Mouse (Mus musculus): Measurements from ENCODE around the gene Trim34b. TPM values are rescaled to one million over a fixed set of nuclear protein-coding genes. Genes with fewer than 3 reads are reported as not detected.

Trim34b gene
- polyA plus RNA-seq (2015; fragmentation: Nextera tagmentation; extraction: Ambion mirVana), result 0.11 and 0.25 TPM in 2 replicates

GRCm38 (mm10) chr7:104329171-104329570 is at the start of gene Trim34b:
Gene Trim34b, plus strand, starts transcription at chr7:104329471.

GRCm38 (mm10) chr7:104287576-104288443 is 41.5 kb upstream of the Trim34b start, which contains the start of gene Trim5:
Gene Trim5, minus strand, starts transcription at chr7:104288094.

DNA sequence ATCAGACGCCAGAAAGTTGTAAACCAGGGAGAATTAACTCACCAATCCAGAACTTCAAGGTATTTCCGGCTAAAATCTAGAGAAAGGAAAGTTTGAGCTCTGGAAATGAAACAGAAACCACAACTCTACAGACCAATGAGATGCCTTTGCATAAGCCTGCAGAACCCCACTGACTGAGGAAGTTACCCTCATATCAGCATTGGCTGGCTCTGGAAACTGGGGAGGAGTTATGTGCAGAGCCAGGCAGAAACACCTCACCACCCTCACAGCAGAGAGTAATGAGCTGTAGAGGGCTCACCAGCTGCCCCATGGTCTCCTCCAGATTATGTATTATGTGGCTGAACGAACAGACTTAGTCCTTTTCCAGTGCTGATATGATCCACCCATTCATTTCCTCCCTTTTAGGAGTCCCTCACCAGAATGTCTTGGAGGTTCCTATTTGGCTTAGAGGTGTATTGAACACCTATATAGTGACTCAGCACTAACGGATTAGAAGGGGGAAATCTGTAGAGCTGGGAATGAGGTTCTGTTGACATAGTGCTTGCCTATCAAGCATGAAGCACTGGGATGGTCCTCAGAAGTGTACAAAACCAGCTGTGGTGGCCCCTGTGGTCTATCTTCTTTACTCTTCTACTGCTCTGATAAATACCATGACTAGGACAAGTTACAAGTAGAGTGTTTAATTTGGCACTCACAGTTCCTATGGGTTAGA is 13.7 kb upstream of the Trim34b start, which contains the start of gene Trim12a:
Trim12a (minus strand) TSS at position 98 of the 712 bp plus-strand sequence.

DNA sequence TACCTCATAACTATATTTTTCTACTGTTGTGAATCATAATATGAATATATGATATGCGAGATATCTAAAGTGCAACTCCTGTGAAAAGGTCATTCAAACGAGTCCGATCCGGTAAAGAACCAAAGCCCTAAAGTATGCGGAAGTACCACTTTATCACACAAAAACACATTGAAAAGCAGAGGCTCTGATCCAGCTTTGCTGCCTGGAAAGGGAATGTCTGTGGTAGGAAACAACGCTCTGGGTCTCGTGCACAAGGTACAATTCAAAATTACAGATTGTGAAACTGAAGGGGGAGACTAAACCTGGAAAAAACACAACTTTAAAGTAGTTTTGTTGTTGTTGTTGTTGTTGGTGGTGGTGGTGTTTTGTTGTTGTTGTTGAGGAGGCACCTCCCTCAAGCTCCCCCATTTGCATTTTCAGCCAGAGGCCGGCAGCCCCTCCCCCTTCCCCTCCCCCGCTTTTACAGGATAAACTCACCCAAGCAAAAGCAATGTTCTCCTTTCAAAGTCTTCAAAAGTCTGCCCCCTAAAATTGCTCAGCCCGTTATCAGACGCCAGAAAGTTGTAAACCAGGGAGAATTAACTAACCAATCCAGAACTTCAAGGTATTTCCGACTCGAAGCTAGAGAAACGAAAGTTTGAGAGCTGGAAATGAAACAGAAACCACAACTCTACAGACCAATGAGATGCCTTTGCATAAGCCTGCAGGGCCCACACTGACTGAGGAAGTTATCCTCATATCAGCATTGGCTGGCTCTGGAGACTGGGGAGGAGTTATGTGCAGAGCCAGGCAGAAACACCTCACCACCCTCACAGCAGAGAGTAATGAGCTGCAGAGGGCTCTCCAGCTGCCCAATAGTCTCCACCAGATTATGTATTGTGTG is 23.7 kb downstream of the Trim34b start, which contains the start of gene Trim12c:
Trim12c (minus strand) TSS at position 646 of the 883 bp plus-strand sequence.

GRCm38 (mm10) chr7:104369736-104370414 is 40.6 kb downstream of the Trim34b start, which contains the start of gene Trim30b:
Gene Trim30b, minus strand, starts transcription at chr7:104369884.

Other genes with a start within 250 kb of the Trim34b start
- gene Olfr645, start 244.0 kb upstream of the Trim34b start, polyA plus RNA-seq (2015; fragmentation: Nextera tagmentation; extraction: Ambion mirVana), result not detected in 2 replicates
- not detected in 2 replicates for gene Olfr646, start 224.6 kb upstream of the Trim34b start, polyA plus RNA-seq (2015; fragmentation: Nextera tagmentation; extraction: Ambion mirVana)
- gene Ubqln5, start 199.6 kb upstream of the Trim34b start, polyA plus RNA-seq (2015; fragmentation: Nextera tagmentation; extraction: Ambion mirVana), result not detected in 2 replicates
- not detected in 2 replicates for gene Olfr643, start 192.1 kb upstream of the Trim34b start, polyA plus RNA-seq (2015; fragmentation: Nextera tagmentation; extraction: Ambion mirVana)
- gene Ubqln3, start 186.2 kb upstream of the Trim34b start, polyA plus RNA-seq (2015; fragmentation: Nextera tagmentation; extraction: Ambion mirVana), result not detected in 2 replicates
- not detected in 2 replicates for gene Ubqlnl, start 178.9 kb upstream of the Trim34b start, polyA plus RNA-seq (2015; fragmentation: Nextera tagmentation; extraction: Ambion mirVana)
- gene Olfm5, start 164.6 kb upstream of the Trim34b start, polyA plus RNA-seq (2015; fragmentation: Nextera tagmentation; extraction: Ambion mirVana), result not detected in 2 replicates
- gene Olfr648, start 146.1 kb upstream of the Trim34b start, polyA plus RNA-seq (2015; fragmentation: Nextera tagmentation; extraction: Ambion mirVana), result 0.09 and 0.10 TPM in 2 replicates
- gene Olfr649, start 133.5 kb upstream of the Trim34b start, polyA plus RNA-seq (2015; fragmentation: Nextera tagmentation; extraction: Ambion mirVana), result not detected in 2 replicates
- 0.95 and 1.4 TPM in 2 replicates for gene Trim6, start 110.7 kb upstream of the Trim34b start, polyA plus RNA-seq (2015; fragmentation: Nextera tagmentation; extraction: Ambion mirVana)
- 5.5 and 7.2 TPM in 2 replicates for gene Trim34a, start 85.0 kb upstream of the Trim34b start, polyA plus RNA-seq (2015; fragmentation: Nextera tagmentation; extraction: Ambion mirVana)
- 1.5 and 2.9 TPM in 2 replicates for gene Trim5, start 41.4 kb upstream of the Trim34b start, polyA plus RNA-seq (2015; fragmentation: Nextera tagmentation; extraction: Ambion mirVana)
- 22.6 and 24.5 TPM in 2 replicates for gene Trim12a, start 14.0 kb upstream of the Trim34b start, polyA plus RNA-seq (2015; fragmentation: Nextera tagmentation; extraction: Ambion mirVana)
- 4.2 and 5.0 TPM in 2 replicates for gene Trim12c, start 23.9 kb downstream of the Trim34b start, polyA plus RNA-seq (2015; fragmentation: Nextera tagmentation; extraction: Ambion mirVana)
- 0.69 and 0.73 TPM in 2 replicates for gene Trim30b, start 40.4 kb downstream of the Trim34b start, polyA plus RNA-seq (2015; fragmentation: Nextera tagmentation; extraction: Ambion mirVana)
- gene Trim30c, start 71.4 kb downstream of the Trim34b start, polyA plus RNA-seq (2015; fragmentation: Nextera tagmentation; extraction: Ambion mirVana), result 0.12 and 0.60 TPM in 2 replicates
- gene Trim30a, start 135.7 kb downstream of the Trim34b start, polyA plus RNA-seq (2015; fragmentation: Nextera tagmentation; extraction: Ambion mirVana), result 4.2 and 7.9 TPM in 2 replicates
- 4.2 and 7.8 TPM in 2 replicates for gene Trim30d, start 178.4 kb downstream of the Trim34b start, polyA plus RNA-seq (2015; fragmentation: Nextera tagmentation; extraction: Ambion mirVana)
- gene Olfr651, start 220.7 kb downstream of the Trim34b start, polyA plus RNA-seq (2015; fragmentation: Nextera tagmentation; extraction: Ambion mirVana), result not detected in 2 replicates
- not detected in 2 replicates for gene Olfr652, start 231.4 kb downstream of the Trim34b start, polyA plus RNA-seq (2015; fragmentation: Nextera tagmentation; extraction: Ambion mirVana)
- not detected in 2 replicates for gene Olfr653, start 247.8 kb downstream of the Trim34b start, polyA plus RNA-seq (2015; fragmentation: Nextera tagmentation; extraction: Ambion mirVana)